Mouse (Mus musculus): ENCODE data around the gene Ocm. TPM values are rescaled to one million over a fixed set of nuclear protein-coding genes. Genes with fewer than 3 reads are reported as not detected.

The Ocm gene
- polyA plus RNA-seq, 1 experiment from 2014 or later: not detected

Other genes with a start within 250 kb of the Ocm start
- gene Eif2ak1, start 208.9 kb downstream of the Ocm start, polyA plus RNA-seq (2016; fragmentation: Nextera tagmentation; extraction: Ambion mirVana): 45.2 and 47.8 TPM in 2 replicates
- gene Ankrd61, start 129.0 kb downstream of the Ocm start, polyA plus RNA-seq (2016; fragmentation: Nextera tagmentation; extraction: Ambion mirVana): 0.22 and 0.38 TPM in 2 replicates
- 125 and 142 TPM in 2 replicates for gene Aimp2, start 116.8 kb downstream of the Ocm start, polyA plus RNA-seq (2016; fragmentation: Nextera tagmentation; extraction: Ambion mirVana)
- gene Pms2, start 116.7 kb downstream of the Ocm start, polyA plus RNA-seq (2016; fragmentation: Nextera tagmentation; extraction: Ambion mirVana): 34.8 and 36.8 TPM in 2 replicates
- 0.56 and 0.77 TPM in 2 replicates for gene Gm42421, start 98.5 kb downstream of the Ocm start, polyA plus RNA-seq (2016; fragmentation: Nextera tagmentation; extraction: Ambion mirVana)
- 0.58 and 1.5 TPM in 2 replicates for gene Rsph10b, start 93.6 kb downstream of the Ocm start, polyA plus RNA-seq (2016; fragmentation: Nextera tagmentation; extraction: Ambion mirVana)
- gene Ccz1, start 11.8 kb downstream of the Ocm start, polyA plus RNA-seq (2016; fragmentation: Nextera tagmentation; extraction: Ambion mirVana): 105 TPM in 2 replicates
- gene Lmtk2, start 73.8 kb upstream of the Ocm start, polyA plus RNA-seq (2016; fragmentation: Nextera tagmentation; extraction: Ambion mirVana): 4.5 and 5.4 TPM in 2 replicates
- gene Bhlha15, start 163.6 kb upstream of the Ocm start, polyA plus RNA-seq (2016; fragmentation: Nextera tagmentation; extraction: Ambion mirVana): 0.07 and 0.16 TPM in 2 replicates
- gene Tecpr1, start 196.9 kb upstream of the Ocm start, polyA plus RNA-seq (2016; fragmentation: Nextera tagmentation; extraction: Ambion mirVana): 21.7 and 27.7 TPM in 2 replicates
- gene Bri3, start 217.8 kb upstream of the Ocm start, polyA plus RNA-seq (2016; fragmentation: Nextera tagmentation; extraction: Ambion mirVana): 116 and 117 TPM in 2 replicates

Measured in midbrain, embryonic 10.5 days (tissue).